Mouse (Mus musculus) liver, embryonic 14.5 days (tissue): Measurements from ENCODE around the gene Slpi. TPM values are rescaled to one million over a fixed set of nuclear protein-coding genes. Genes with fewer than 3 reads are reported as not detected.
A peak's percentile ranks its signal among the peaks of the same experiment; 100 is the strongest.
"Not testable (repeated sequence)": the region's sequence is repeated elsewhere in the genome, so short reads cannot be mapped to it uniquely, and the experiment has no call there.

Source experiments
- ATAC-seq: fragments of 200-750 bp; cut with Nextera tagmentation; 2 replicates; pipeline ENCODE4 v1.8.0; 2017; ENCODE audit warnings: moderate number of reproducible peaks, mild to moderate bottlenecking, moderate library complexity; ENCODE audit not compliant: insufficient read depth
- DNase-seq, 3 experiments: peaks; one replicate each; pipeline ENCODE4 v3.0.0-alpha.2; 2012 to 2013; ENCODE audit warnings: low read depth in 3 of 3, low spot score in 3 of 3
- H3K27ac ChIP-seq: fragments of 300-500 bp; sonication (generic); 2 replicates; pipeline ENCODE4 v1.5.1; 2014; ENCODE audit warnings: moderate library complexity, mild to moderate bottlenecking, control low read depth, inconsistent platforms
- H3K27me3 ChIP-seq: fragments of 300-500 bp; sonication (generic); 2 replicates; pipeline ENCODE4 v1.6.1; 2014; ENCODE audit warnings: mild to moderate bottlenecking, low read length, moderate library complexity; ENCODE audit not compliant: control insufficient read depth, insufficient read depth
- H3K36me3 ChIP-seq: fragments of 300-500 bp; sonication (generic); replicated peaks from 2 replicates; pipeline ENCODE4 v1.6.1; 2014; ENCODE audit warnings: low read depth; ENCODE audit not compliant: control insufficient read depth, insufficient read depth
- H3K4me1 ChIP-seq, 2 experiments: fragments of 200-500 bp in 1 of 2; fragments of 300-500 bp in 1 of 2; sonication (generic) in 1 of 2; replicated peaks; 2 replicates each; pipeline ENCODE4 v1.6.1; 2012 to 2014; ENCODE audit warnings: antibody characterized with exemption in 1 of 2, inconsistent platforms in 1 of 2, low read length in 1 of 2; ENCODE audit not compliant: control insufficient read depth in 2 of 2, insufficient read depth in 2 of 2
- H3K4me2 ChIP-seq: fragments of 300-500 bp; sonication (generic); 2 replicates; pipeline ENCODE4 v1.6.1; 2014; ENCODE audit warnings: low read depth, mild to moderate bottlenecking, control low read depth, moderate library complexity
- H3K4me3 ChIP-seq, 2 experiments: fragments of 200-500 bp in 1 of 2; fragments of 300-500 bp in 1 of 2; sonication (generic) in 1 of 2; 2 replicates each; pipeline ENCODE4 v1.5.1; 2012 to 2014; ENCODE audit warnings: low read depth in 2 of 2, low read length in 2 of 2, mild to moderate bottlenecking in 2 of 2, control low read depth in 1 of 2, inconsistent platforms in 1 of 2, moderate library complexity in 1 of 2; ENCODE audit not compliant: insufficient read depth in 1 of 2
- H3K9ac ChIP-seq: fragments of 300-500 bp; sonication (generic); replicated peaks from 2 replicates; pipeline ENCODE4 v1.6.1; 2014; ENCODE audit warnings: mild to moderate bottlenecking, control low read depth, moderate library complexity
- H3K9me3 ChIP-seq: fragments of 300-500 bp; sonication (generic); 2 replicates; pipeline ENCODE4 v1.6.1; 2016; ENCODE audit warnings: low read length, mixed read lengths; ENCODE audit not compliant: control insufficient read depth
- CTCF ChIP-seq: IDR thresholded peaks from 2 replicates; pipeline ENCODE4 v1.5.1; 2016; ENCODE audit warnings: antibody characterized with exemption, low read depth, control low read depth
- EP300 ChIP-seq: IDR thresholded peaks from 2 replicates; pipeline ENCODE4 v1.6.1; 2016; ENCODE audit warnings: antibody characterized with exemption, low read depth
- WGBS: fragments of 180-500 bp; shearing (Covaris S2); extraction: QIAGEN DNeasy Blood & Tissue Kit; methylation state at CpG from one replicate; pipeline ENCODE4 v1.1.7; 2014; ENCODE audit not compliant: insufficient replicate concordance; 5-methylcytosine and 5-hydroxymethylcytosine counted together
- polyA plus RNA-seq, 2 experiments: library from polyadenylated mRNA; depleted of rRNA in 1 of 2; stranded (reverse) in 1 of 2; unstranded in 1 of 2; fragments of >200 nt; fragmentation: Nextera tagmentation in 1 of 2; extraction: Ambion mirVana in 1 of 2; gene quantifications; 2 replicates each; pipeline versions ENCODE4 v1.2.1 to v1.2.3; 2012 to 2014

Gene Slpi
- polyA plus RNA-seq, 2 experiments: 10.1 to 19.9 TPM

- Histone ChIP-seq H3K9ac (no peak overlapping the region), H3K27me3 (no peaks in the 10 kb centered on the region), H3K4me2 (no peak overlapping the region), H3K4me3 (no peak overlapping the region), H3K9me3 (no peaks in the 10 kb centered on the region), H3K27ac (no peak overlapping the region), H3K36me3 (no peaks in the 10 kb centered on the region), H3K4me1 (no peaks in the 10 kb centered on the region)
- TF ChIP-seq EP300 (no peak), CTCF (peak; percentile 55; the same call in 1 of the 2 replicates)
- WGBS: 69% methylated on average over 3 of the region's 3 CpGs
- DNase-seq: peak in 1 of 3 experiments; percentile 9
- no peak for ATAC-seq
Observed at GRCm38 (mm10) chr2:164348980-164349379, 39.9 kb downstream of the Slpi start.

DNA sequence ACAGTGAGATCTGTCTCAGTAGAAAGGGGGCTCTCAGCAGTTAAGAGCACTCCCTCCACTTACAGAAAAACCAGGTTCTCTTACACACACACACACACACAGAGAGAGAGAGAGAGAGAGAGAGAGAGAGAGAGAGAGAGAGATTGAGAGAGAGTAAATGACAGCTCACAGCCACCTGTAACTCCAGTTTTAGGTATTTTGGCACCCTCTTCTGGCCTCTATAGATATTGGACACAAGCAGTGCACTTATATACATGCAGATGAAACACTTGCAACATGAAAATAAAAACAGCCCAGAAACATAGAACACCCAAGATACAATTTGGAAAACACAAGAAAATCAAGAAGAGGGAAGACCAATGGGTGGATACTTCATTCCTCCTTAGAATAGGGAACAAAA, 41.2 kb downstream of the Slpi start:
- H3K4me1 ChIP-seq, H3K4me2 ChIP-seq, DNase-seq, H3K9ac ChIP-seq, H3K4me3 ChIP-seq, H3K27ac ChIP-seq, H3K9me3 ChIP-seq, H3K27me3 ChIP-seq, ATAC-seq, H3K36me3 ChIP-seq: not testable (repeated sequence)

DNA sequence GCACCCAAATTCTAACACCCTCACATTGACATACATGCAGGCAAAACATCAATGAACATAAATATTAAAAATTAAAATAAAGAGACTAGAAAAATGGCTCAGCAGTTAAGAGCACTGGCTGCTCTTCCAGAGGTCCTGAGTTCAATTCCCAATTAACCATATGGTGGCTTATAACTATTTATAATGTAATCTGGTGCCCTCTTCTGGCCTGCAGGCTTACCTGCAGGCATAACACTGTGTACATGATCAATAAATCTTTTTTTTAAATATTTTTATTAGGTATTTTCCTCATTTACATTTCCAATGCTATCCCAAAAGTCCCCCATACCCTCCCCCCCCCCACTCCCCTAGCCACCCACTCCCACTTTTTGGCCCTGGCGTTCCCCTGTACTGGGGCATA, 45.2 kb downstream of the Slpi start:
- H3K36me3 ChIP-seq, ATAC-seq, H3K4me1 ChIP-seq, H3K9me3 ChIP-seq, DNase-seq, H3K27ac ChIP-seq, H3K4me2 ChIP-seq, H3K4me3 ChIP-seq, H3K9ac ChIP-seq, H3K27me3 ChIP-seq: not testable (repeated sequence)
- WGBS: 59% methylated on average over 1 of the region's 1 CpGs

GRCm38 (mm10) chr2:164332440-164332839, 56.5 kb downstream of the Slpi start, which contains the start of gene Svs5:
Gene Svs5 (plus strand): TSS chr2:164332740.
- not testable (repeated sequence) for H3K27me3 ChIP-seq, H3K4me3 ChIP-seq, H3K4me1 ChIP-seq, ATAC-seq, H3K27ac ChIP-seq, H3K9me3 ChIP-seq, H3K36me3 ChIP-seq, DNase-seq, H3K9ac ChIP-seq, H3K4me2 ChIP-seq
- WGBS: 38% methylated on average over 3 of the region's 3 CpGs

- ATAC-seq (no peak), DNase-seq (peak in 1 of 3 experiments; percentile 2)
- no peak overlapping the region for H3K27ac ChIP-seq
- 55% methylated on average over 6 of the region's 6 CpGs for WGBS
- no peaks in the 10 kb centered on the region for H3K27me3 ChIP-seq
- no peak overlapping the region for H3K9ac ChIP-seq
- TF ChIP-seq EP300 (no peak), CTCF (no peak)
- no peaks in the 10 kb centered on the region for H3K9me3 ChIP-seq
- no peaks in the 10 kb centered on the region for H3K36me3 ChIP-seq
- no peaks in the 10 kb centered on the region for H3K4me1 ChIP-seq
- no peak overlapping the region for H3K4me2 ChIP-seq
- H3K4me3 ChIP-seq: no peak overlapping the region
Observed at GRCm38 (mm10) chr2:164320983-164321382, 67.9 kb downstream of the Slpi start.

DNA sequence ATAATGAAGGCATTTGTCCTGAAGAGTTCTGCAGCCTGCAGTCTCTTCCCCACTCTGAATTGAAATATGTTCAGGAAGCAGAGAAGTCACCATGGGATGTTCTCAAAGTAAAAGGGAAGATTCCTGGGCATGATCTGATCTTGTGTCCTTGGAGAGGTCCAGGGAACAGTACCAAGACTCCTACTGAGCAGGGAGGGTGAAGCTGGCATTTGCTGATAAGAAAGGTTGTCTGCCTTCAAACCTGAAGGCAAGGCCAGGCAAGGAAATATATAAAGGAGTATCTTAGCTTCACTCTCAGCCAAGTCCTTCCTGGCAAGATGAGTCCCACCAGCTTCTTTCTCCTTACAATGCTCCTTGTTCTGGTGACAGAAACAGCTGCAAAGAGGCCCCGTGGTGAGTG, 72.4 kb downstream of the Slpi start, which contains the start of gene Svs6:
Gene Svs6, plus strand, starts transcription at position 301 of the 400 bp plus-strand sequence.
- WGBS: 46% methylated on average over 1 of the region's 1 CpGs
- not testable (repeated sequence) for H3K9ac ChIP-seq, H3K27me3 ChIP-seq, H3K4me2 ChIP-seq, DNase-seq, H3K4me3 ChIP-seq, H3K4me1 ChIP-seq, ATAC-seq, H3K27ac ChIP-seq, H3K36me3 ChIP-seq, H3K9me3 ChIP-seq

DNA sequence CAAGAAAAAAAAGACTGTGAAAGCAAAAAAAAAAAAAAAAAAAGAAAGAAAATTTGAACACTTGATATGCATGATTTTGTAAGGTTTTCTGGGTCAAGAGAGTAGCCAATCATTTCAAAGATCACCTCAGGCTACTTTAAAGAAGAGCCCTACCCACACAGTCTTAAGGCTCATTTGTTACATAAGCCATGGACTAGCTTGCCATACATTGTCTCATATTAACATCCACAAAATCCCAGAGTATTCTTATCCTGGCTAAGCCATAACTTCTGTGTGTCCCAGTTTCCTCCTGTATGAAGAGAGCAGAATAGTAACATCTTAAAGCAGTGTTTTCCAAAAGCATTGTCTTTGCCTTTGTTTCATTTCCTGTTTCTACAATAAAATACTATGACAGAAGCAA, 73.4 kb downstream of the Slpi start:
- not testable (repeated sequence) for H3K4me2 ChIP-seq, DNase-seq, H3K27me3 ChIP-seq, ATAC-seq, H3K4me1 ChIP-seq, H3K9me3 ChIP-seq, H3K4me3 ChIP-seq, H3K36me3 ChIP-seq, H3K27ac ChIP-seq, H3K9ac ChIP-seq
